Mouse (Mus musculus) CH12.LX (cell line): ENCODE data around the gene Setd5.

Experiments used
- CTCF ChIP-seq, 2 experiments: IDR thresholded peaks in 1 of 2; conservative IDR thresholded peaks in 1 of 2; 2 replicates each; pipeline ENCODE4 v1.5.1; 2011 to 2012; ENCODE audit warnings: low read depth in 2 of 2, low read length in 2 of 2, improper control_type of control experiment in 1 of 2, inconsistent platforms in 1 of 2, mild to moderate bottlenecking in 1 of 2, moderate library complexity in 1 of 2
- JUN ChIP-seq: IDR thresholded peaks from 2 replicates; pipeline ENCODE4 v1.6.1; 2011; ENCODE audit warnings: low read depth, mild to moderate bottlenecking, low read length, improper control_type of control experiment, moderate library complexity; ENCODE audit not compliant: insufficient read depth
- KAT2A ChIP-seq: IDR thresholded peaks from 2 replicates; pipeline ENCODE4 v1.6.1; 2012; ENCODE audit warnings: low read length, improper control_type of control experiment, inconsistent platforms; ENCODE audit not compliant: insufficient replicate concordance
- POLR2A ChIP-seq: IDR thresholded peaks from 2 replicates; pipeline ENCODE4 v1.6.1; 2011; ENCODE audit warnings: low read depth, mild to moderate bottlenecking, improper control_type of control experiment, low read length
- TBP ChIP-seq: conservative IDR thresholded peaks from 2 replicates; pipeline ENCODE4 v1.6.1; 2011; ENCODE audit warnings: low read depth, low read length, improper control_type of control experiment
- ZKSCAN1 ChIP-seq: IDR thresholded peaks from 2 replicates; pipeline ENCODE4 v1.6.1; 2012; ENCODE audit warnings: low read depth, inconsistent platforms, low read length, improper control_type of control experiment, borderline replicate concordance

DNA sequence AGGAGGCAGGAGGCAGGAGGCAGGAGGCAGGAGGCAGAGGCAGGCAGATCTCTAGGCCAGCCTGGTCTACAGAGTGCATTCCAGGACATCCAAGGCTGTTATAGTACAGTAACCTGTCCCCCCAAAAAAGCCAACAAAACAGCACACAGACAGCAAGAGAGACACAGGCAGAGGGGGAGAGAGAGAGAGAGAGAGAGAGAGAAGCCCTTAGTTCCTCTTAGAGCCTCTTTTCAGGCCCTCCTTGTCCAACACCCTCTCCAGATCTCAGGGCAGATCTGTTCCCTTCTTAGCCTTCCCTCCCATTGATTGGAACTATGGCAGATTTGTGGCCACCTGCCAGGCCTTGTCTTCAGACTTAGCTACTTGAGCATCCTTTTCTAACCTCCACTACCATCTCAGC is 86.3 kb downstream of the Setd5 start:
- TF ChIP-seq ZKSCAN1 (no peak), TBP (no peak), CTCF (conservative IDR thresholded peaks at IDR 0.05 in 1 of 2, IDR thresholded peaks at IDR 0.05 in 1 of 2; ENCODE audit: low read depth in 2 of 2, low read length in 2 of 2) (no peak), POLR2A (no peak), KAT2A (no peak), JUN (no peak)
